Mouse (Mus musculus): ENCODE measurements around the gene Mmd.

GRCm38 (mm10) chr11:90326836-90327235, 77.6 kb downstream of the Mmd start:
- no peak for TF ChIP-seq CTCF (IDR thresholded peaks at IDR 0.05; ENCODE audit: low read depth)
- no peak for TF ChIP-seq EP300 (optimal IDR thresholded peaks at IDR 0.05)

All from stomach, postnatal 0 days (tissue).